Mouse (Mus musculus): ENCODE data around the gene S1pr5.

GRCm38 (mm10) chr9:21268305-21268704, 20.1 kb upstream of the S1pr5 start:
- TF ChIP-seq EP300 (IDR thresholded peaks at IDR 0.05; ENCODE audit: low read depth), result no peak
- TF ChIP-seq CTCF (IDR thresholded peaks at IDR 0.05; ENCODE audit: low read depth), result no peak

All from liver, postnatal 0 days (tissue).